Mouse (Mus musculus) layer of hippocampus, adult 18-20 months (tissue): Measurements from ENCODE around the gene Asb8. TPM values are rescaled to one million over a fixed set of nuclear protein-coding genes. Genes with fewer than 3 reads are reported as not detected.
A peak's percentile ranks its signal among the peaks of the same experiment; 100 is the strongest.

Experiments
- DNase-seq, 2 experiments: peaks; one replicate each; pipeline ENCODE4 v3.0.0; 2022; ENCODE audit warnings: low spot score in 2 of 2
- long read RNA-seq: library from polyadenylated mRNA; stranded (forward); transcript quantifications from one replicate; pipeline ENCODE4 v2.0.0, GENCODE M21; 2021
- total RNA-seq, 2 experiments: library from RNA; stranded (reverse); gene quantifications; 2 replicates each; pipeline ENCODE4 v1.2.3; 2021

Gene Asb8
- total RNA-seq, result 10 to 100 TPM; 53.7 to 54.8 TPM
- long read RNA-seq, transcript Asb8-202 (4 exons, 1,100 nt), result major isoform, 35 of 63 reads
- long read RNA-seq, transcript Asb8-201 (4 exons, 1,049 nt), result minor isoform, 20 of 63 reads
- long read RNA-seq, partial matches to known transcripts, result 6 of 63 reads
- long read RNA-seq, other reads (novel, unspliced or antisense), result 2 of 63 reads

GRCm38 (mm10) chr15:98165525-98165924 lies at the start of gene Asb8:
Gene Asb8, minus strand, starts transcription at chr15:98165625.
- no peak for DNase-seq

- DNase-seq, result no peak
Measured at GRCm38 (mm10) chr15:98214130-98214529, 48.7 kb upstream of the Asb8 start.

- no peak for DNase-seq
Measured at GRCm38 (mm10) chr15:98213336-98213870, 48.0 kb upstream of the Asb8 start.

- DNase-seq, result no peak
Measured at GRCm38 (mm10) chr15:98209676-98210075, 44.3 kb upstream of the Asb8 start.

GRCm38 (mm10) chr15:98195442-98195841 lies 30.0 kb upstream of the Asb8 start, which contains the start of gene Olfr288:
Gene Olfr288, minus strand, starts transcription at chr15:98195542.
- no peak for DNase-seq

GRCm38 (mm10) chr15:98184456-98184855 lies 19.0 kb upstream of the Asb8 start:
- no peak for DNase-seq

- no peak for DNase-seq
Measured at GRCm38 (mm10) chr15:98181856-98182570, 16.6 kb upstream of the Asb8 start.

- peak; percentile 91 for DNase-seq
Measured at GRCm38 (mm10) chr15:98181132-98181711, 15.8 kb upstream of the Asb8 start.

- DNase-seq, result no peak
Measured at GRCm38 (mm10) chr15:98180567-98181131, 15.2 kb upstream of the Asb8 start.

- no peak for DNase-seq
Measured at GRCm38 (mm10) chr15:98177320-98177719, 11.9 kb upstream of the Asb8 start.

GRCm38 (mm10) chr15:98173821-98174220 lies 8.4 kb upstream of the Asb8 start:
- peak; percentile 78 to 92 for DNase-seq

- no peak for DNase-seq
Measured at GRCm38 (mm10) chr15:98172113-98172512, 6.7 kb upstream of the Asb8 start.

GRCm38 (mm10) chr15:98170917-98171316 lies 5.5 kb upstream of the Asb8 start:
- DNase-seq, result no peak

GRCm38 (mm10) chr15:98170365-98170764 lies 4.9 kb upstream of the Asb8 start:
- peak; percentile 54 to 66 for DNase-seq

- DNase-seq, result no peak
Measured at GRCm38 (mm10) chr15:98168622-98169004, 3.2 kb upstream of the Asb8 start.

- peak; percentile 91 to 94 for DNase-seq
Measured at GRCm38 (mm10) chr15:98167645-98168621, 2.5 kb upstream of the Asb8 start.

GRCm38 (mm10) chr15:98166963-98167644 lies 1.7 kb upstream of the Asb8 start, which contains the start of gene Ccdc184:
Gene Ccdc184, plus strand, starts transcription at chr15:98167158.
- peak; percentile 14 to 43 for DNase-seq

GRCm38 (mm10) chr15:98162561-98162960 lies 2.9 kb downstream of the Asb8 start:
- DNase-seq, result no peak

- no peak for DNase-seq
Measured at GRCm38 (mm10) chr15:98161026-98161805, 4.2 kb downstream of the Asb8 start.
